Mouse (Mus musculus): Measurements from ENCODE around the gene Polk. TPM values are rescaled to one million over a fixed set of nuclear protein-coding genes. Genes with fewer than 3 reads are reported as not detected.
A peak's percentile ranks its signal among the peaks of the same experiment; 100 is the strongest.

The Polk gene
- polyA plus RNA-seq, 1 experiment from 2014 or later, result 9.2 TPM

- Histone ChIP-seq H3K4me2 (replicated peaks; ENCODE audit: low read depth, low read length) (no peak overlapping the region), H3K4me3 (ENCODE audit: low read length) (no peak overlapping the region), H3K36me3 (ENCODE audit: insufficient read depth, low read length) (0 out of 2 replicates have a peak, but pooled peaks cover 4% of the 10 kb centered on the region), H3K9me3 (ENCODE audit: low read length) (no peaks in the 10 kb centered on the region), H3K27ac (ENCODE audit: low read length) (no peak overlapping the region), H3K27me3 (ENCODE audit: insufficient read depth, low read length) (no peaks in the 10 kb centered on the region), H3K9ac (replicated peaks; ENCODE audit: low read length) (no peak overlapping the region), H3K4me1 (ENCODE audit: insufficient read depth, low read length) (peaks cover 12% of the 10 kb centered on the region; the same call in 1 of the 2 replicates)
- WGBS, result 75% methylated on average over 5 of the region's 5 CpGs
- ATAC-seq (ENCODE audit: low FRiP score, low TSS enrichment), result 0 out of 2 replicates have a peak, but pooled peaks have one; percentile 39
Observed at GRCm38 (mm10) chr13:96514154-96514942, 28.0 kb downstream of the Polk start.

- H3K27ac ChIP-seq (ENCODE audit: low read length), result peak overlapping the region; percentile 21; the same call in 1 of the 2 replicates
- no peak overlapping the region for H3K9ac ChIP-seq (replicated peaks; ENCODE audit: low read length)
- H3K4me2 ChIP-seq (replicated peaks; ENCODE audit: low read depth, low read length), result no peak overlapping the region
- H3K36me3 ChIP-seq (ENCODE audit: insufficient read depth, low read length), result peaks cover 9% of the 10 kb centered on the region; the same call in 1 of the 2 replicates
- H3K27me3 ChIP-seq (ENCODE audit: insufficient read depth, low read length), result no peaks in the 10 kb centered on the region
- WGBS, result 41% methylated on average over 5 of the region's 5 CpGs
- ATAC-seq (ENCODE audit: low FRiP score, low TSS enrichment), result no peak
- H3K4me1 ChIP-seq (ENCODE audit: insufficient read depth, low read length), result peaks cover 12% of the 10 kb centered on the region; the same call in 1 of the 2 replicates
- no peak overlapping the region for H3K4me3 ChIP-seq (ENCODE audit: low read length)
- no peaks in the 10 kb centered on the region for H3K9me3 ChIP-seq (ENCODE audit: low read length)
Observed at GRCm38 (mm10) chr13:96511893-96512292, 30.5 kb downstream of the Polk start.

- no peaks in the 10 kb centered on the region for H3K27me3 ChIP-seq (ENCODE audit: insufficient read depth, low read length)
- WGBS, result 77% methylated on average over 1 of the region's 1 CpGs
- no peak overlapping the region; the same call in 1 of the 2 replicates for H3K27ac ChIP-seq (ENCODE audit: low read length)
- H3K4me2 ChIP-seq (replicated peaks; ENCODE audit: low read depth, low read length), result no peak overlapping the region
- ATAC-seq (ENCODE audit: low FRiP score, low TSS enrichment), result no peak
- no peak overlapping the region for H3K9ac ChIP-seq (replicated peaks; ENCODE audit: low read length)
- peaks cover 7% of the 10 kb centered on the region; the same call in 1 of the 2 replicates for H3K36me3 ChIP-seq (ENCODE audit: insufficient read depth, low read length)
- H3K4me3 ChIP-seq (ENCODE audit: low read length), result no peak overlapping the region
- H3K4me1 ChIP-seq (ENCODE audit: insufficient read depth, low read length), result peaks cover 12% of the 10 kb centered on the region; the same call in 1 of the 2 replicates
- H3K9me3 ChIP-seq (ENCODE audit: low read length), result no peaks in the 10 kb centered on the region
Observed at GRCm38 (mm10) chr13:96511262-96511661, 31.1 kb downstream of the Polk start.

- peak overlapping the region; percentile 53; the same call in 1 of the 2 replicates for H3K27ac ChIP-seq (ENCODE audit: low read length)
- peaks cover 5% of the 10 kb centered on the region; the same call in 1 of the 2 replicates for H3K36me3 ChIP-seq (ENCODE audit: insufficient read depth, low read length)
- WGBS, result 77% methylated on average over 13 of the region's 13 CpGs
- no peak overlapping the region for H3K9ac ChIP-seq (replicated peaks; ENCODE audit: low read length)
- no peak for ATAC-seq (ENCODE audit: low FRiP score, low TSS enrichment)
- no peaks in the 10 kb centered on the region for H3K27me3 ChIP-seq (ENCODE audit: insufficient read depth, low read length)
- H3K4me2 ChIP-seq (replicated peaks; ENCODE audit: low read depth, low read length), result no peak overlapping the region
- H3K4me1 ChIP-seq (ENCODE audit: insufficient read depth, low read length), result peaks cover 12% of the 10 kb centered on the region; the same call in 1 of the 2 replicates
- H3K4me3 ChIP-seq (ENCODE audit: low read length), result no peak overlapping the region
- no peaks in the 10 kb centered on the region for H3K9me3 ChIP-seq (ENCODE audit: low read length)
Observed at GRCm38 (mm10) chr13:96510635-96511034, 31.7 kb downstream of the Polk start.

GRCm38 (mm10) chr13:96507541-96507940 is 34.8 kb downstream of the Polk start:
- no peak overlapping the region for H3K27ac ChIP-seq (ENCODE audit: low read length)
- H3K4me2 ChIP-seq (replicated peaks; ENCODE audit: low read depth, low read length), result no peak overlapping the region
- H3K36me3 ChIP-seq (ENCODE audit: insufficient read depth, low read length), result peaks cover 5% of the 10 kb centered on the region; the same call in 1 of the 2 replicates
- no peaks in the 10 kb centered on the region for H3K27me3 ChIP-seq (ENCODE audit: insufficient read depth, low read length)
- H3K9me3 ChIP-seq (ENCODE audit: low read length), result no peaks in the 10 kb centered on the region
- WGBS, result 88% methylated on average over 4 of the region's 4 CpGs
- H3K4me3 ChIP-seq (ENCODE audit: low read length), result no peak overlapping the region
- ATAC-seq (ENCODE audit: low FRiP score, low TSS enrichment), result no peak
- H3K4me1 ChIP-seq (ENCODE audit: insufficient read depth, low read length), result peaks cover 12% of the 10 kb centered on the region; the same call in 1 of the 2 replicates
- no peak overlapping the region for H3K9ac ChIP-seq (replicated peaks; ENCODE audit: low read length)

DNA sequence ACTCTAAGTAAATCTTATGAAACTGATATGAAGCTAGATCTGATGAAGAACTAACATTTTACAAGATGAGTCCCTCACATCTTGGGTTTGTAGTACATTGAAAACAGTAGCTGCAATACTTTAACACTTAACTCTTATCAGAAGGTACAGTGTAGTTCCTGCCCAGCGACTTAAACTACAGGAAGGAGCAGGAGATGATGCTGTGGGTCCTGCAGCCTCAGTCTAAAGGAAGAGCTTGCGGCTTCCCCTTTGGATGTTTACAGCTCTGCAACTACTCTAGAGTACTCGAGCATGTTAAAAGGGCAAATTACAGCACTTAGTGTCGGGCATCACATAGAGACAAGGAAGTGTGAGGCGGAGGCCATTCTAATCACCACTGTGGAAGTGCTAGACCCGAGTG is 36.1 kb downstream of the Polk start:
- no peak overlapping the region for H3K4me3 ChIP-seq (ENCODE audit: low read length)

DNA sequence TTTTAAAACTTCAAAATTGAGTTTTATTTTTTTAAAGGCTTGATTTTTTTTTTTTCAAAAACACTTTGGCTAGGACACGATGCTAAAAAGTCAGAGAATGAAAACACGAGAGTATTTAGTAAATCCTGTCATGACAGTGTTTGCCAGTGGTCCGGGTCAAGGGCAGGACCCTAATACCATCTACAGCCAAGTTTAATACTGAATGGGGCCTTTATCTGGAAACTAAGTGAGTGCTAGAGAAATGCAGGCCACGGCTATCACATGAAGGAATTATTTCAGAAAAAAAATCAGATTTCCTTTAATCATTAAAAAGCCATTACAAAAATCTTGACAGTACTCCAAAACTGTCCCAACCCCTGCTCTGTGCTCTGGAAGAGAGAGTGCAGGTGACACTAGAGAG is 36.7 kb downstream of the Polk start:
- Histone ChIP-seq H3K4me2 (replicated peaks; ENCODE audit: low read depth, low read length) (no peak overlapping the region), H3K27me3 (ENCODE audit: insufficient read depth, low read length) (no peaks in the 10 kb centered on the region), H3K27ac (ENCODE audit: low read length) (no peak overlapping the region), H3K4me1 (ENCODE audit: insufficient read depth, low read length) (no peaks in the 10 kb centered on the region), H3K36me3 (ENCODE audit: insufficient read depth, low read length) (peaks cover 8% of the 10 kb centered on the region; the same call in 1 of the 2 replicates), H3K9me3 (ENCODE audit: low read length) (no peaks in the 10 kb centered on the region), H3K9ac (replicated peaks; ENCODE audit: low read length) (no peak overlapping the region), H3K4me3 (ENCODE audit: low read length) (no peak overlapping the region)
- 84% methylated on average over 4 of the region's 4 CpGs for WGBS
- ATAC-seq (ENCODE audit: low FRiP score, low TSS enrichment), result no peak

More for the DNA sequence above, 36.1 kb downstream of the Polk start:
- Histone ChIP-seq H3K9me3 (ENCODE audit: low read length) (no peaks in the 10 kb centered on the region), H3K9ac (replicated peaks; ENCODE audit: low read length) (no peak overlapping the region), H3K27ac (ENCODE audit: low read length) (no peak overlapping the region), H3K4me1 (ENCODE audit: insufficient read depth, low read length) (peaks cover 3% of the 10 kb centered on the region; the same call in 1 of the 2 replicates), H3K4me2 (replicated peaks; ENCODE audit: low read depth, low read length) (no peak overlapping the region), H3K36me3 (ENCODE audit: insufficient read depth, low read length) (peaks cover 5% of the 10 kb centered on the region; the same call in 1 of the 2 replicates), H3K27me3 (ENCODE audit: insufficient read depth, low read length) (no peaks in the 10 kb centered on the region)
- ATAC-seq (ENCODE audit: low FRiP score, low TSS enrichment), result no peak
- whole genome bisulfite sequencing, result 61% methylated on average over 6 of the region's 6 CpGs

DNA sequence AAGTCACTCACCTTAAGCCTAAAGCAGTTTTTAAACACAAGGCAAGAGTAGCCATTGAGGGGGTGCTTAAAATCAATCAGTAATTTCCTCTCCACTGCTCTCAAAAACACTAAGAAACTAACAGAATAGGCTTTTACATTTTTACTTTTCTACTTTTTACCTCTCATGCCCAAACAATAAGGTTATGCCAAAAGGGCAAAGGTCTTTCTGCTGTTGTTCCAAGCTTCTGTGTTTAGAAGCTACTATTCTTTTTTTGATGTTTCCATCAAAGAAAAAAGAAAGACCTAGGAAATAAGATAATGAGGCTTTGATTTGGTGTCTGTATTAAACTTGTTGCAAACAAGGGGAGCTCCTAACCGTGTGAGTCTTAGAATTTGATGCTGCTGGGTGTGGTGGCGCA is 42.5 kb downstream of the Polk start:
- Histone ChIP-seq H3K4me1 (ENCODE audit: insufficient read depth, low read length) (no peaks in the 10 kb centered on the region), H3K27me3 (ENCODE audit: insufficient read depth, low read length) (no peaks in the 10 kb centered on the region), H3K4me2 (replicated peaks; ENCODE audit: low read depth, low read length) (no peak overlapping the region), H3K36me3 (ENCODE audit: insufficient read depth, low read length) (0 out of 2 replicates have a peak, but pooled peaks cover 4% of the 10 kb centered on the region), H3K9ac (replicated peaks; ENCODE audit: low read length) (no peak overlapping the region), H3K9me3 (ENCODE audit: low read length) (no peaks in the 10 kb centered on the region), H3K4me3 (ENCODE audit: low read length) (no peak overlapping the region), H3K27ac (ENCODE audit: low read length) (no peak overlapping the region)
- ATAC-seq (ENCODE audit: low FRiP score, low TSS enrichment), result no peak
- WGBS, result 85% methylated on average over 2 of the region's 2 CpGs

DNA sequence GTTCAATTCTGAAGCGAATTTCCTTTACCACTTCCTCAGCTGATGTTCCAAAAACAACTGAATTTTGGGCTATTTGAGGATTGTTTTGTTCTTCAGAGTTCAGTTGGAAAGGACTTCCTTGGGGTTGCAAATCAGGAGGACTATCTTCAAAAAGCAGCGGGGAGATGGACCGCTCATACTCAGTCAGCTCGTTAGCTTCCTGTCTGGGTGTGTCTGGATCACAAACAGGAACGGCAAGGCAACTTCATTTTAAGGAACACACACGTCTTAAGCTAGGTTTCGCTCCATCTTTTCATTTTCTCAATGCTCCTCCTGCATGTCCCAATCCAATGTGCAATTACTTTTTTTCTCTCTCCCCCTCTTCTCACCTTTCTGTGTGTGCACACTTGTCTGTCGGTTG is 45.7 kb downstream of the Polk start:
- WGBS, result 80% methylated on average over 8 of the region's 8 CpGs
- Histone ChIP-seq H3K27ac (ENCODE audit: low read length) (no peak overlapping the region), H3K4me3 (ENCODE audit: low read length) (no peak overlapping the region), H3K4me2 (replicated peaks; ENCODE audit: low read depth, low read length) (no peak overlapping the region), H3K4me1 (ENCODE audit: insufficient read depth, low read length) (no peaks in the 10 kb centered on the region), H3K36me3 (ENCODE audit: insufficient read depth, low read length) (0 out of 2 replicates have a peak, but pooled peaks cover 4% of the 10 kb centered on the region), H3K9ac (replicated peaks; ENCODE audit: low read length) (no peak overlapping the region), H3K9me3 (ENCODE audit: low read length) (no peaks in the 10 kb centered on the region), H3K27me3 (ENCODE audit: insufficient read depth, low read length) (no peaks in the 10 kb centered on the region)
- no peak for ATAC-seq (ENCODE audit: low FRiP score, low TSS enrichment)

DNA sequence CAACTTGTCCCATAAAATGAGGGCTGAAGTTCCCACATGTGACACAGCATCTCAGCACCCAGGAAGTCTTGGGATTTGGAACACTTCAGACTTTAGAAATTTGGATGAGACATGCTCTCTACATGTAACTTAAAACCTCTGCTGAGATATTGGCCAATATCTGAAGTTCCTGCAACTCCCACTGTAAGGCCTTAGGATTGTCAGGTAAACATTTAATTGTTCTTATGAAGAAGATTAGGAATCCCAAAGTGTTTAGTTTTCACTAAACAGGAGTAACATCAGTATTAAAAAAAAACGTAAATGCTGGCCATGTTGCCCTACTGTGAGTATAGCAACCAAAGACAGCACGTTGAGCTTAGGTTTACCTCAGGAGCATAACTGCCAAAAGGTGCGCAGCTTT is 51.9 kb downstream of the Polk start, which contains the start of gene Gm17622:
TSS of gene Gm17622 (plus strand) at position 301 of the 400 bp plus-strand sequence.
- no peak for ATAC-seq (ENCODE audit: low FRiP score, low TSS enrichment)
- no peak within 1 kb of the TSS for H3K27ac ChIP-seq (ENCODE audit: low read length)
- H3K4me3 ChIP-seq (ENCODE audit: low read length), result no peak within 1 kb of the TSS
- H3K9ac ChIP-seq (replicated peaks; ENCODE audit: low read length), result no peak within 1 kb of the TSS
- 92% methylated on average over 3 of the region's 3 CpGs for WGBS
- H3K36me3 ChIP-seq (ENCODE audit: insufficient read depth, low read length), result peaks cover 19% of the 10 kb centered on the region
- H3K4me2 ChIP-seq (replicated peaks; ENCODE audit: low read depth, low read length), result no peak within 1 kb of the TSS
- H3K9me3 ChIP-seq (ENCODE audit: low read length), result peaks cover 2% of the 10 kb centered on the region; the same call in 1 of the 2 replicates
- H3K27me3 ChIP-seq (ENCODE audit: insufficient read depth, low read length), result no peaks in the 10 kb centered on the region
- H3K4me1 ChIP-seq (ENCODE audit: insufficient read depth, low read length), result no peaks in the 10 kb centered on the region

All from kidney, embryonic 16.5 days (tissue).